Mouse (Mus musculus) hindbrain, embryonic 14.5 days (tissue): Measurements from ENCODE around the gene Fam126a. TPM values are rescaled to one million over a fixed set of nuclear protein-coding genes. Genes with fewer than 3 reads are reported as not detected.

Experiments used
- ATAC-seq: fragments of 200-750 bp; cut with Nextera tagmentation; 2 replicates; pipeline ENCODE4 v1.8.0; 2017; ENCODE audit warnings: moderate number of reproducible peaks, mild to moderate bottlenecking, moderate TSS enrichment, moderate library complexity; ENCODE audit not compliant: low FRiP score
- DNase-seq: peaks from one replicate; pipeline ENCODE4 v3.0.0-alpha.2; 2015; ENCODE audit warnings: low spot score
- H3K27ac ChIP-seq: fragments of 300-500 bp; sonication (generic); 2 replicates; pipeline ENCODE4 v1.5.1; 2014; ENCODE audit warnings: mild to moderate bottlenecking, moderate library complexity
- H3K27me3 ChIP-seq: fragments of 300-500 bp; sonication (generic); 2 replicates; pipeline ENCODE4 v1.6.1; 2014; ENCODE audit warnings: mild to moderate bottlenecking, low read length, mixed read lengths; ENCODE audit not compliant: control insufficient read depth, insufficient read depth
- H3K36me3 ChIP-seq: fragments of 300-500 bp; sonication (generic); replicated peaks from 2 replicates; pipeline ENCODE4 v1.6.1; 2014; ENCODE audit not compliant: control insufficient read depth, insufficient read depth
- H3K4me1 ChIP-seq: fragments of 300-500 bp; sonication (generic); replicated peaks from 2 replicates; pipeline ENCODE4 v1.6.1; 2014; ENCODE audit warnings: antibody characterized with exemption, low read length, mixed read lengths; ENCODE audit not compliant: control insufficient read depth, insufficient read depth
- H3K4me2 ChIP-seq: fragments of 300-500 bp; sonication (generic); replicated peaks from 2 replicates; pipeline ENCODE4 v1.6.1; 2014; ENCODE audit warnings: mild to moderate bottlenecking, moderate library complexity
- H3K4me3 ChIP-seq: fragments of 300-500 bp; sonication (generic); replicated peaks from 2 replicates; pipeline ENCODE4 v1.5.1; 2014; ENCODE audit warnings: mild to moderate bottlenecking, low read length
- H3K9ac ChIP-seq: fragments of 300-500 bp; sonication (generic); 2 replicates; pipeline ENCODE4 v1.6.1; 2014
- H3K9me3 ChIP-seq: fragments of 300-500 bp; sonication (generic); 2 replicates; pipeline ENCODE4 v1.6.1; 2016; ENCODE audit warnings: low read length; ENCODE audit not compliant: control insufficient read depth
- WGBS: fragments of 180-500 bp; shearing (Covaris S2); extraction: QIAGEN DNeasy Blood & Tissue Kit; methylation state at CpG from one replicate; pipeline ENCODE4 v1.1.7; 2014; 5-methylcytosine and 5-hydroxymethylcytosine counted together
- polyA plus RNA-seq: library from polyadenylated mRNA; unstranded; fragments of >200 nt; fragmentation: Nextera tagmentation; extraction: Ambion mirVana; gene quantifications from 2 replicates; pipeline ENCODE4 v1.2.1, GENCODE M21; 2014

Fam126a gene
- polyA plus RNA-seq, 1 experiment from 2014 or later, result 37.9 TPM

DNA sequence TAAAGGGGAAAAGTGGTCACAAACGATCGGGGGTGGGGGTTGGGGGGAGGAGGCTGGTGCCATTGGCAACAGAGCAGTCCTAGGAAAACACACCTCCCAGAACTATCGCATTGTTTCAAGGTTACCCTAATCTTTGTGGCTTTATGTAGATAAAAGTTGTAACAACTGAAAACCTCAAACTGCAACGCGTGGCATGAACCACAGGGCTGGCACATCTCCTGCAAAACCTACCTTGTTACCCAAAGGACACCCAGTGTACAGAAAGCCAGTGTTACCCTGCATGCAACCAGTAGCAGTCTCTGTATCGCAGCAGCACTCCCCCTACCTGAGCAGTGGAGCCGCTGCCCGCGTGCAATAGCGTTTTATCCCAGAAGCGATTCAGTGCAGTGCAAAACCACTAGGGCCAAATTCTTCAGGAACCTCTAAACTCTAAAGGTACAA lies 1.1 kb downstream of the Fam126a start:
- 4% methylated on average over 11 of the region's 11 CpGs for WGBS
- ATAC-seq (peak; percentile 38), DNase-seq (peak; percentile 67)
- Histone ChIP-seq H3K4me2 (peak overlapping the region; percentile 87), H3K4me1 (peaks cover 19% of the 10 kb centered on the region), H3K36me3 (no peaks in the 10 kb centered on the region), H3K4me3 (peak overlapping the region; percentile 94), H3K27ac (peak overlapping the region; percentile 77), H3K27me3 (no peaks in the 10 kb centered on the region), H3K9me3 (no peaks in the 10 kb centered on the region), H3K9ac (peak overlapping the region; percentile 91)

DNA sequence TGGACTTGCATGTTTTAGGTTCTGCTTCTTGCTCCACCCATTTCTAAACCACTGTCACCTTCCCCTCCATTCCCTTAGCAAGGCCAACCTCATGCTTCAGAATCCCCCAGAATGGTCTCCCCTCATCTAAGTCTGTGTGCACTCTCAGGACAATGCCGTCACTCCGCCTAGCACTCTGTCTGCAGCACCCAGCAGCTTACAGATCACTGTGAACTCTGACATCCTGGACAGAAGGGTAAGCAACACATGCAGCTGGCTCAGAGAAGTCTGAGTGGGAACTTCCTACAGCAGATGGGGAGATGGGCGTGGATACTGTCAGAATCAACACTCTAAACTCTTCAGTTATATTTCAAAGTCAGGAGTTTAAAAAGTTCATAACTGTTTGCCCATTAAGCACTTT lies 5.5 kb downstream of the Fam126a start:
- 87% methylated on average over 3 of the region's 3 CpGs for WGBS
- Histone ChIP-seq H3K9me3 (no peaks in the 10 kb centered on the region), H3K27ac (no peak overlapping the region), H3K4me3 (no peak overlapping the region), H3K36me3 (no peaks in the 10 kb centered on the region), H3K4me2 (no peak overlapping the region), H3K27me3 (no peaks in the 10 kb centered on the region), H3K9ac (no peak overlapping the region), H3K4me1 (peaks cover 30% of the 10 kb centered on the region)
- DNase-seq, result no peak
- ATAC-seq, result no peak

DNA sequence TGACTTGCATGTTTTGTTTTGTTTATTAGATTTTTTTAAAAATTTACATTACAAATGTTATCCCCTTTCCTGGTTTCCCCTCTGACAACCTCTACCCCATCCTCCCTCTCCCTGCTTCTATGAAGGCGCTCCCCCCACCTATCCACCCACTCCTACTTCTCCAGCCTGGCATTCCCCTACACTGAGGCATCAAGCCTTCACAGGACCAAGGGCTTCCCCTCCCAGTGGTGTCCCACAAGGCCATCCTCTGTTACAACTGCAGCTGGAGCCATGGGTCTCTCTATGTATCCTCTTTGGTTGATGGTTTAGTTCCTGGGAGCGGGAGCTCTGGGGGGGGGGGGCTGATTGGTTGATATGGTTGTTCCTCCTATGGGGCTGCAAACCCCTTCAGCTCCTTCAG lies 7.3 kb downstream of the Fam126a start:
- 100% methylated on average over 2 of the region's 2 CpGs for WGBS
- Histone ChIP-seq H3K4me1 (peaks cover 33% of the 10 kb centered on the region), H3K4me2 (no peak overlapping the region), H3K9ac (no peak overlapping the region), H3K4me3 (no peak overlapping the region), H3K36me3 (no peaks in the 10 kb centered on the region), H3K27me3 (no peaks in the 10 kb centered on the region), H3K9me3 (no peaks in the 10 kb centered on the region), H3K27ac (no peak overlapping the region)
- no peak for ATAC-seq
- no peak for DNase-seq

DNA sequence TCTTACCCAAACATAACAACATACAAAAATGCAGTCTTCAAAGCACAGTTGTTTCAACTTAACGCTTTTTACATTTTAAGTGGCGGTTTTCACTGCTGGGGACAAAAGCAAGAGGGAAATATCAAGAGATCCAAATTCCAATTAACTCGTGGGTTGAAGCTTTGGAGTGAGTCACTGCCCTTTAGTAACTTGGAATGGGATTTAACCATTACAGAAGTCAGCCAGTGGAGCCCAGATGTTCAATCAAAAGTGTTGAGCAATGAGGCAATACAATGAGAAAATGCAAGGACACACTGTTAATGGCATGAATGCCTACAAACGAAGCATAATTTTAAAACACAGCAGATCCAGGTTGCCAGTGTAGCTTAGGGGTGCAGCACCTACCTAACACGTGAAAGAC lies 8.8 kb downstream of the Fam126a start:
- H3K4me1 ChIP-seq, result peaks cover 27% of the 10 kb centered on the region
- DNase-seq (no peak), ATAC-seq (no peak)
- no peaks in the 10 kb centered on the region for H3K27me3 ChIP-seq
- H3K9ac ChIP-seq, result no peak overlapping the region
- H3K4me3 ChIP-seq, result no peak overlapping the region
- H3K4me2 ChIP-seq, result no peak overlapping the region
- no peak overlapping the region for H3K27ac ChIP-seq
- WGBS, result 77% methylated on average over 5 of the region's 5 CpGs
- no peaks in the 10 kb centered on the region for H3K36me3 ChIP-seq
- no peaks in the 10 kb centered on the region for H3K9me3 ChIP-seq

DNA sequence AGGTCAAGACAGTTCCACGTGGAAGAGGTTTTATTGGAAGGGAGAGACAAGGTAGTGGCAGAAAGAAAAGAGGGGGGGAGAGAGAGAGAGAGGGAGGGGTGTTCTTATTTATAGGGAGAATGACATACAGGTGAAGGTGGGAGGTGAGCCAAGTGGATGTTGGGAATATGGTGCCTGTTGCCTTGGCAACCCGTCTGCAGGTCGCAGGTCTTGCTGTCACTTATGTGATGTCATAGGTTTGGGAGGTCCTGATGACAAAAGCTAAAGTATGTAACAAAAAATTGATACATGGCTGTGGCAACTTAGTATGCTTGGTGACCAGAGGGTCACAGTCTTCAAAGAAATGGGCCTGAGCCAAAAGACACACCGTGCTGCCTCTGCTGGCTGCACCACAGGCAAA lies 10.1 kb downstream of the Fam126a start:
- no peak overlapping the region for H3K4me2 ChIP-seq
- no peak overlapping the region for H3K9ac ChIP-seq
- no peaks in the 10 kb centered on the region for H3K9me3 ChIP-seq
- no peaks in the 10 kb centered on the region for H3K27me3 ChIP-seq
- H3K36me3 ChIP-seq, result no peaks in the 10 kb centered on the region
- DNase-seq (no peak), ATAC-seq (peak; percentile 28; the same call in 1 of the 2 replicates)
- peaks cover 27% of the 10 kb centered on the region for H3K4me1 ChIP-seq
- WGBS, result 60% methylated on average over 4 of the region's 4 CpGs
- no peak overlapping the region for H3K4me3 ChIP-seq
- H3K27ac ChIP-seq, result peak overlapping the region; percentile 79

DNA sequence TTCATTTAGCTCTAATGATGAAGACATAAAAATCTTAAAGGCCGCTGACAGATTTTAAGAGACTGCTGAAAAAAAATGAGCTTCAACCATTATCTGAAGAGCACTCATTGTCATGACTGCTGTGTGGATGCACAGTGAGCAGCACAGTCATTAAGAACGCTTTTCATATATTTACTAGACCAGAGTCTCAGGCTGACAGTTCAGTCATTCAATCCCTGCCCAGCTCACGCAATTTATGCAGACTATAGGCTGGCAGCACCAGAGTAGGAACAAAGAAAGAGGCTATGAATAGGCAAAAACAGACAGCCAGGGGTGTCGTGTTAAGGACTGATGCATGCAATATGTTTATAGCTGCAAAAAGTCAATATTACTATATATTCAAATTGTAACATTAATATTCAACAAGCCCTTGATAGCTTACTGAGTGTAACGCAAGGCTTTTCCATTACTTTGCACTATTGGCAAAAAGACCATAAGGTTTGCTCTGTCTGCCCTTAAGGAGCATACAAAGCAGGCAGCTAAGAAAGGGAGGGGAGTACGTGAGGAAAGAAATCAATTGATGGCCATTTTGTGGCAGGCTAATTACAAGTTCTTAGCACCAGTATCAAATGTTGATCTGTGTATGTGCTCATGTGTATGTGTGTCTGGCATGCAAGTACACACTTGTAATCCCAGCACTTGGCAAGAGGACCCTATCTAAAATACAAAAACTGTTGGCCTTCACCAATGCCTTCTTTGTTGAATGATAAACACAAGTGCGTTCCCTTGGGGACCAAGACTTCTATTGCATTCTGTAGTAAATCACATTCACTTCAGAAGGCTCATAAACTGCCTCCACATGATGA lies 10.9 kb downstream of the Fam126a start:
- 18% methylated on average over 7 of the region's 7 CpGs for WGBS
- DNase-seq (peak; percentile 53), ATAC-seq (peak; percentile 86)
- Histone ChIP-seq H3K27ac (peak overlapping the region; percentile 79), H3K9ac (no peak overlapping the region), H3K4me3 (no peak overlapping the region), H3K4me2 (0 out of 2 replicates have a peak overlapping the region, but pooled peaks have one; percentile 11), H3K36me3 (no peaks in the 10 kb centered on the region), H3K9me3 (no peaks in the 10 kb centered on the region), H3K4me1 (peaks cover 27% of the 10 kb centered on the region), H3K27me3 (no peaks in the 10 kb centered on the region)

DNA sequence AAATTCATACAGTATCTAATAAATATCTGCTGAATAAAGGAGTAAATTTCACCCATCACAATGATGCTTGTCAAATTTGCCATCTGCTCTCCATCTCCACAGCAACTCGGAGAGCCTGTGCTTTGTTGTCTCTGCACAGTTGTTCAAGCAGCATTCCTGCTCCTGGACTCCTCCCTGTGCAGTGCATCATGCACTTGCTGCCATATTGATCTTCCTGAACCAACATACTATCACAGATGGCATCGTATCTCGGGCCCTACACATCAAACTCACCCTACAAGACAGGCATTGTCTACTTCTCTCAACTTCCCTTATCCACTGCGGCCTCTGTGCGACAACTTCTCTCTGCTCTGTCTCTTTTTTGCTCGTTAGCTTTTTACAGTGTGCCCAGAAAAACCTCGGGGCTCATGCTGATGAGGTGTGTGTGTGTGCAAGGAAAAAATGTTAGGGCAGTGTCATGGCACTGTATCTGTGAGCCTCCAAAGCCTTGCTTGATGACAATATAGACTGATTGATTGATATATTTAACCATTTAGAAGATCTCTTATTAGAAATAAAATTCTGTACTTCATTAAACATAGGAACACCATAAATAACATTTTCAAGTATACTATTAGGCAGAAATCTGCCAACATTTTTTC lies 11.7 kb downstream of the Fam126a start:
- no peak overlapping the region for H3K4me3 ChIP-seq
- peaks cover 27% of the 10 kb centered on the region for H3K4me1 ChIP-seq
- H3K9ac ChIP-seq, result peak overlapping the region; percentile 28; the same call in 1 of the 2 replicates
- peak overlapping the region; percentile 79 for H3K27ac ChIP-seq
- WGBS, result 36% methylated on average over 7 of the region's 7 CpGs
- no peaks in the 10 kb centered on the region for H3K36me3 ChIP-seq
- no peaks in the 10 kb centered on the region for H3K9me3 ChIP-seq
- no peaks in the 10 kb centered on the region for H3K27me3 ChIP-seq
- DNase-seq (no peak), ATAC-seq (peak; percentile 67)
- no peak overlapping the region for H3K4me2 ChIP-seq

DNA sequence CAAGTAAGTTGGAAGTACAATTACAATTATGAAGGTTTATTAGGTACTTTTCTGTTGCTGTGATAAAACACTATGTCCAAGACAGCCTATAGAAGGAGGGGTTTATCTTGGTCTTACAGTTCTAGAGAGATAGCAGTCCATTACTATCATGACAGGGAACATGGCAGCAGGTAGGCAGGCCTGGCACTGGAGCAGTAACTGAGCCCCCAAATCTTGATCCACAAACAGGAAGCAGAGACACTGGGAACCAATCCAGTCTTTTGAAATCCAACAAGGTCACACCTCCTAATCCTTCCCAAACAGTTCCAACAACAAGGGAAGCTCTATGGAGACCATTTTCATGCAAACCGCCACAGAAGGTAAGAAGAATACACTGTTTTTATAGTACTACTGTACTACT lies 13.6 kb downstream of the Fam126a start:
- ATAC-seq (no peak), DNase-seq (no peak)
- Histone ChIP-seq H3K9ac (no peak overlapping the region), H3K4me1 (peaks cover 27% of the 10 kb centered on the region), H3K27me3 (no peaks in the 10 kb centered on the region), H3K27ac (no peak overlapping the region), H3K9me3 (no peaks in the 10 kb centered on the region), H3K36me3 (no peaks in the 10 kb centered on the region), H3K4me2 (no peak overlapping the region), H3K4me3 (no peak overlapping the region)
- WGBS, result 97% methylated on average over 1 of the region's 1 CpGs

DNA sequence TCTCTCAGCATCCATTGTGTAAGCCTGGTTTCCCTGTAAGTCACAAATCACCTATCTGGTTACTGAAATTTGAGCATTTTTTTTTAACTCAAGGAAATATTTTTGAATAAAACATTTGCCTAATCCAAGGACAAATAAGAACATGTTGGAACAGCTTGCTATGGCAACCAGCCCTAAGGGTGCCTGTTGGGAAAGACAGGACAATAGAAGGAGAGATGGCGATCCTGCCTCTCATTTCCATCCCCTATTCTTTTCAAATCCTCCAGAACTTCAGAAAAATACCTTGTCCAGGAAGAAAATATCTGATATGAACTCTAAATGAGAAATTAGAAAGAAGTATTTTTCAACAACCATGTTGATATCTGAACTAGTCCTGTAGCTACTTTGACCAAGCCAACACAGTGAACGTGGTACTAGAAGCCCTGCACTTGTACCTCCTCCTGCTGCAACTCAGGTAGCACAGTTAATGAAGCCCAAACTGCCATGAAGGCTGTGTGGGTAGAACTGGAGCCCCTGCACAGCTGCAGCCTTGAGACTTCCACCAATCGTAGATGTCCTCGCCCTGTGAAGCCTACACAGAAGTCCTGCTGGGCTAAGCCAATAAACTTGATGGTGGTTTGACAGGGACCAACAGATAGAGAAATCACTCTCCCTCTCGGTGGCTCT lies 17.0 kb downstream of the Fam126a start:
- Histone ChIP-seq H3K9me3 (no peaks in the 10 kb centered on the region), H3K4me2 (no peak overlapping the region), H3K36me3 (no peaks in the 10 kb centered on the region), H3K27me3 (no peaks in the 10 kb centered on the region), H3K4me3 (no peak overlapping the region), H3K4me1 (peaks cover 3% of the 10 kb centered on the region), H3K27ac (no peak overlapping the region), H3K9ac (no peak overlapping the region)
- ATAC-seq (no peak), DNase-seq (no peak)
- 75% methylated on average over 5 of the region's 5 CpGs for WGBS
